Mouse (Mus musculus) liver, postnatal 0 days (tissue): Measurements from ENCODE around the gene Rag1.

ENCODE experiments used
- CTCF ChIP-seq: sonication (generic); IDR thresholded peaks from 2 replicates; pipeline ENCODE4 v1.5.1; 2016; ENCODE audit warnings: antibody characterized with exemption, low read depth
- EP300 ChIP-seq: IDR thresholded peaks from 2 replicates; pipeline ENCODE4 v1.6.1; 2016; ENCODE audit warnings: antibody characterized with exemption, low read depth, mild to moderate bottlenecking

GRCm38 (mm10) chr2:101673547-101673946, 24.2 kb upstream of the Rag1 start:
- TF ChIP-seq CTCF, result no peak
- TF ChIP-seq EP300, result no peak
